Mouse (Mus musculus) myocyte (in vitro differentiated cells): ENCODE measurements at regions not wholly inside any gene's neighbourhood (a gene's known extent, or its start where the extent isn't known, plus 50 kb on each side); places are given as distances from the start of the nearest gene placed in this dataset.

Source experiments
- E2F4 ChIP-seq: IDR thresholded peaks from one replicate; pipeline ENCODE4 v1.6.1; 2011; ENCODE audit warnings: mild to moderate bottlenecking, control low read depth, moderate library complexity; ENCODE audit not compliant: insufficient read depth
- MAX ChIP-seq: IDR thresholded peaks from one replicate; pipeline ENCODE4 v1.6.1; 2011; ENCODE audit warnings: low read depth, mild to moderate bottlenecking, control low read depth
- MYOD1 ChIP-seq, 3 experiments: IDR thresholded peaks; one replicate each; pipeline ENCODE4 v1.6.1; 2011; ENCODE audit warnings: control low read depth in 2 of 3, low read depth in 2 of 3, mild to moderate bottlenecking in 2 of 3, moderate library complexity in 1 of 3; ENCODE audit not compliant: insufficient read length in 2 of 3, control insufficient read depth in 1 of 3
- MYOG ChIP-seq, 3 experiments: IDR thresholded peaks; one replicate each; pipeline ENCODE4 v1.6.1; 2011; ENCODE audit warnings: control low read depth in 2 of 3, low read depth in 2 of 3, mild to moderate bottlenecking in 2 of 3; ENCODE audit not compliant: insufficient read length in 2 of 3, control insufficient read depth in 1 of 3, insufficient read depth in 1 of 3
- POLR2A ChIP-seq: IDR thresholded peaks from one replicate; pipeline ENCODE4 v1.6.1; 2011; ENCODE audit warnings: low read depth, mild to moderate bottlenecking, control low read depth, moderate library complexity; ENCODE audit not compliant: insufficient read length
- POLR2AphosphoS2 ChIP-seq: IDR thresholded peaks from one replicate; pipeline ENCODE4 v1.6.1; 2011; ENCODE audit warnings: low read depth, control low read depth; ENCODE audit not compliant: insufficient read length
- TCF12 ChIP-seq: IDR thresholded peaks from one replicate; pipeline ENCODE4 v1.6.1; 2011; ENCODE audit warnings: mild to moderate bottlenecking, control low read depth; ENCODE audit not compliant: poor library complexity, insufficient read depth, severe bottlenecking
- TCF3 ChIP-seq: IDR thresholded peaks from one replicate; pipeline ENCODE4 v1.6.1; 2011; ENCODE audit warnings: low read depth, control low read depth; ENCODE audit not compliant: insufficient read length
- USF1 ChIP-seq: IDR thresholded peaks from one replicate; pipeline ENCODE4 v1.6.1; 2011; ENCODE audit warnings: low read depth, mild to moderate bottlenecking, control low read depth, moderate library complexity

DNA sequence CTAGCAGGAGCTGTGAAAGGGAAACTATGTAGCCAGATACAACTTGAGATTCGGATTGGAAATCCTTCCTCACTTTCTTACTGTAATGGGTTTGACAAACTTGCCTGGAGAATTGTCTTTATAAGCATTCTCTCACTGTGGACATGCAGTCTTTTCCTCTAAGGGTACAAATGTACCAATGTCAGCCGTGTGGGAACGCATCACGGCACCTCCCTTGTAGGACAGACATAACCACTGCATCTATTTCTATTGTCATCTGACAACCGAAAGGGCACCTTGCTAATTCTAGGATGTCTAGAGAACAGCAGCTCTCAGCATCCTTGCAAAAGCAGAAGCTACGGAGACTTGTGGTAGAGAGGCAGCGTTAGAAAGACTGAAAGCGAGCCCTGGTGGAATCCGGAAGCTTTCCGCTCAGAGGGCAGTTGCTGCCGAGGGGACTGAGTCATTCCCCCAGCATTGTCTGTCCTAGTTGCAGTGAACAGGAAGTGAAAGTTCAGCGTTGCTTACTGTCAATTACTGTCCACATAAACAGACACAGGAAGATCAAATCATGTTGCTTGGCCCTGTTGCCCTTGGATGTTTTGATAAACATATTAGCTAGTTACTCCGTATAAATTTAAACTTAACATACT is 83.5 kb upstream of the Hgf start:
- peak; percentile 19 for TF ChIP-seq POLR2A
- TF ChIP-seq USF1, result no peak
- TF ChIP-seq POLR2AphosphoS2, result no peak
- no peak for TF ChIP-seq MAX
- no peak for TF ChIP-seq TCF3
- no peak for TF ChIP-seq E2F4
- TF ChIP-seq MYOG (IDR thresholded peaks at IDR 0.05; ENCODE audit: control insufficient read depth in 1 of 3, insufficient read depth in 1 of 3, insufficient read length in 2 of 3, low read depth in 2 of 3), result no peak
- no peak for TF ChIP-seq TCF12
- TF ChIP-seq MYOD1 (IDR thresholded peaks at IDR 0.05; ENCODE audit: control insufficient read depth in 1 of 3, insufficient read length in 2 of 3, low read depth in 2 of 3), result no peak
